Mouse (Mus musculus): ENCODE measurements around the gene Atp10a. TPM values are rescaled to one million over a fixed set of nuclear protein-coding genes. Genes with fewer than 3 reads are reported as not detected.

The Atp10a gene
- polyA plus RNA-seq, 1 experiment from 2014 or later, result 0.74 TPM

DNA sequence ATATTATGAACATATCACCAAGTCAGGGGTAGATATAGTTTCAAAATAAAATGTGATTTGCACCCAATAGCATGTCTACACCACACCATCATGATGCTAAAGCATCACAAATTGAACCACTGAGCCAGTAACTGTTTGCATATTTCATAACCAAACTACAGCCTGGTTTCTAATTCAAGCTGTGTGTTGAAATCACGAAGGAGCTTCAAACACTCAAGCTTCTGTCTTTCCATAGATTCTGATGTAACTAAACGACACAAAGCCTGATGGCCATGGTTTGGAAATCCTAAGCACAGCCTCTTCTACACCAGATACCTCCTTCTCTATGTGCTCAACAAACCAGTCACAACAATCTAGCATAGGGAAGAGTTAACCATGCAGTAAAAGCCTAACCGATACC lies 207.2 kb downstream of the Atp10a start:
- Histone ChIP-seq H3K9me3 (replicated peaks) (no peaks in the 10 kb centered on the region), H3K27me3 (no peaks in the 10 kb centered on the region), H3K4me2 (no peak overlapping the region), H3K36me3 (no peaks in the 10 kb centered on the region), H3K27ac (no peak overlapping the region), H3K4me1 (replicated peaks) (no peaks in the 10 kb centered on the region), H3K9ac (no peak overlapping the region), H3K4me3 (replicated peaks) (no peak overlapping the region)
- 59% methylated on average over 3 of the region's 3 CpGs for WGBS (ENCODE audit: insufficient replicate concordance)
- no peak for ATAC-seq (ENCODE audit: low read depth)
- DNase-seq, result no peak

DNA sequence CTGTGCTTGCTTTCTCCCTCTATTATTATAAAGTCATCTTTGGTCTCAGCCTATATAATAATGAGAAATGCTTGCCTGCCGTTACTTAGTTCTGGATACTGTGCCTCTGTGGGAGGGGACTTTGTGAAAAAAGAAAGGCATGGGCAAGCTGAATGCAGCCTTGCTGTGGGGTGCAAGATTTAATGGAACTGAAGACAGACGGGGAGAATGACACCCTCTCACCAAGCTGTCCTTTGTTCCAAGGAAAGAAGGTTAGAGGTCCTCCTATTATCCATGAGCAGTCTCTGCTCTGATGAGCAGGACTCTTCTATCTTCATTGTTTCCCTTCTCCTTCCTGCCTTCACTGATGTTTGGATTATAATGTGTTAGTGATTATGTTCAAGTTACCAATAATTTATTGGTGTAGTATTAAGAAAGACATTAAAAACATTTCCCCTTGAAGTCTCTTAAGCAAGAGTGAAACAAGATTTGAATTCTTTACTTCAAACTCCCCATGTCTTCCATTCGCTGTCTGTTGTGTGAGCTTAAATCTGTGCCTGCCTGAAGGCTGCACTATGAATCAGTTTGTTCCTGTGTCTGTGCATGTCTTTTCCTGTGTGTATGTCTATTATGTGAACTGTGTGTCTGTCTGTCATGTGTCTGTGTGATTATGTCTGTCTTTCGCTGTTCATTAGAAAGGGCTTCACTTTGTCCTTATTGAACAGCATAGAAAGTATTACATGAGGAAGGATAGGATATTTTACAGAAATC lies 211.1 kb downstream of the Atp10a start:
- H3K9ac ChIP-seq, result no peak overlapping the region
- no peak overlapping the region for H3K4me3 ChIP-seq (replicated peaks)
- no peaks in the 10 kb centered on the region for H3K9me3 ChIP-seq (replicated peaks)
- no peak overlapping the region for H3K4me2 ChIP-seq
- 55% methylated on average over 4 of the region's 4 CpGs for WGBS (ENCODE audit: insufficient replicate concordance)
- H3K27ac ChIP-seq, result no peak overlapping the region
- H3K4me1 ChIP-seq (replicated peaks), result no peaks in the 10 kb centered on the region
- ATAC-seq (ENCODE audit: low read depth) (no peak), DNase-seq (no peak)
- H3K36me3 ChIP-seq, result no peaks in the 10 kb centered on the region
- H3K27me3 ChIP-seq, result no peaks in the 10 kb centered on the region

DNA sequence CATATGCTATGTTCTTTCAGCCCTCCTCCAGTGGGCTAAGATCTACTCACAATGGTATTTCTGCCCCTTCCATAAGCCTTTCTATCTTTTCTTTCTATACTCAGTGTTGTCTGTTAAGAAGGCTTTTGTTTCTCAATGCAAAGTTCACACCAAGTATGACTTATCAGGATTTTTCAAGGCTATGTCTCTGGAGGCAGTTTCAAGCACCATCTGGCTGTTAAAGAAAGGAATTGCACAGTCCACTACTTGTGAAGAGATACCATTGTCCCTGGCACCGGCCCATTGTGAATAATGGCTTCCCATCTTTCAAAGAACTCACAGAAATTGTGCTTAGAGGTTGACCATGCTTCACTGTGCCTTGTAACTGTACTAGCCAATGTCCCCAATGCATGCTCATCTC lies 214.7 kb downstream of the Atp10a start:
- DNase-seq (no peak), ATAC-seq (ENCODE audit: low read depth) (no peak)
- no peaks in the 10 kb centered on the region for H3K36me3 ChIP-seq
- WGBS (ENCODE audit: insufficient replicate concordance), result 52% methylated on average over 1 of the region's 1 CpGs
- no peak overlapping the region for H3K9ac ChIP-seq
- no peaks in the 10 kb centered on the region for H3K27me3 ChIP-seq
- no peaks in the 10 kb centered on the region for H3K9me3 ChIP-seq (replicated peaks)
- no peaks in the 10 kb centered on the region for H3K4me1 ChIP-seq (replicated peaks)
- no peak overlapping the region for H3K4me3 ChIP-seq (replicated peaks)
- H3K27ac ChIP-seq, result no peak overlapping the region
- H3K4me2 ChIP-seq, result no peak overlapping the region

DNA sequence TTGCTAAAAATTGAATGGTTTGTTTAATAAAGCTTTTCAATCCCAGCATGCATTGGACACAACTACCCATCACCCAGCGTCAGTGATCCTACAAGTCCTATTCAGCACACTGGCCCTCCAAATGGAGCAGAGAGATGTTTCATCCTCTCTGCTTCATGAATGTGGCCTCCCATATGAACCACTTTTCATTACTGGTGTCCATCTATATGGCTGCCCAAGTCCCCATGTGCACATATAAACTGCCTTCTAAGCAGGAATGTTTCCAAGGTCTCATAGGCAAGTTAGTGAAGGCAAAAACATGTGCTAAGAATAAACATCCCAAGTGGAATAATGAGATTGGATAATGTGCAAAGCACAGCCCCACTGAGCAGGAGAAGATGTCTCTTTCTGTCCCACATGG lies 217.7 kb downstream of the Atp10a start:
- H3K9me3 ChIP-seq (replicated peaks), result no peaks in the 10 kb centered on the region
- no peaks in the 10 kb centered on the region for H3K4me1 ChIP-seq (replicated peaks)
- no peak overlapping the region for H3K4me2 ChIP-seq
- no peaks in the 10 kb centered on the region for H3K27me3 ChIP-seq
- no peak for DNase-seq
- no peaks in the 10 kb centered on the region for H3K36me3 ChIP-seq
- H3K9ac ChIP-seq, result no peak overlapping the region
- WGBS (ENCODE audit: insufficient replicate concordance), result 72% methylated on average over 1 of the region's 1 CpGs
- no peak overlapping the region for H3K4me3 ChIP-seq (replicated peaks)
- ATAC-seq (ENCODE audit: low read depth), result no peak
- H3K27ac ChIP-seq, result no peak overlapping the region
